Mouse (Mus musculus) E14TG2a.4 (cell line): Measurements from ENCODE around the gene Gm27179.
"Not testable (repeated sequence)": the region's sequence is repeated elsewhere in the genome, so short reads cannot be mapped to it uniquely, and the experiment has no call there.

Experiments used
- CTCF ChIP-seq: conservative IDR thresholded peaks from 2 replicates; pipeline ENCODE4 v1.5.1; 2014; ENCODE audit warnings: low read length
- NANOG ChIP-seq: IDR thresholded peaks from 2 replicates; pipeline ENCODE4 v1.6.1; 2014; ENCODE audit warnings: borderline replicate concordance, low read length, mixed read lengths
- POU5F1 ChIP-seq: IDR thresholded peaks from 2 replicates; pipeline ENCODE4 v1.6.1; 2014; ENCODE audit warnings: low read length, borderline replicate concordance

DNA sequence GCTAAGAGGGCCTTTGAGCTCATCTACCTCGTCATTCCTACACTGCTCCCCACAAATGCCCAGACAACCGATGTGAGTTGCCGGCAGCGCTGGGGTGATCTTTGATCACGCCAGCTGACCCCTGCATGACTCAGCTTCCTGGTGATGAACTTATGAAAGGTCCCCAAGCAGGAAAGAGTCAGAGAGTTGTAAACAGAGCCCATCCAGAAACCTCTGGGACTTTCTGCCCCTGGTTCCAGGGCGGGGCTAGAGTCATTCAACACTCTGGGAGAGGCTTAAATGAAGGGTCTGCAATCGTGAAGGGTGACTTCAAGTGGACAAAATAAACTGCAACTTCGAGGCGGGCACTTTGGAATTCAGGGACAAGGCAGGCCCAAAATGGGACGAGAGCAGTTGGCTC, 24.3 kb downstream of the Gm27179 start:
- TF ChIP-seq CTCF, POU5F1, NANOG: not testable (repeated sequence)
